Mouse (Mus musculus) frontal cortex, postnatal 10 days (tissue): ENCODE measurements at regions not wholly inside any gene's neighbourhood (a gene's known extent, or its start where the extent isn't known, plus 50 kb on each side); places are given as distances from the start of the nearest gene placed in this dataset.

Experiments used
- DNase-seq, 2 experiments: peaks; one replicate each; pipeline ENCODE4 v3.0.0; 2022; ENCODE audit warnings: low spot score in 2 of 2, mixed read lengths in 1 of 2

GRCm38 (mm10) chr9:122566060-122566459 is 181.1 kb upstream of the Topaz1 start:
- DNase-seq: no peak

- peak; percentile 56 to 70 for DNase-seq
These were observed 178.3 kb upstream of the Topaz1 start for GRCm38 (mm10) chr9:122568691-122569441.

- no peak for DNase-seq
These were observed 177.4 kb upstream of the Topaz1 start for GRCm38 (mm10) chr9:122569511-122570455.

GRCm38 (mm10) chr9:122571001-122571400 is 176.1 kb upstream of the Topaz1 start:
- no peak for DNase-seq

- peak in 1 of 2 experiments; percentile 43 for DNase-seq
These were observed 175.6 kb upstream of the Topaz1 start for GRCm38 (mm10) chr9:122571402-122572059.

GRCm38 (mm10) chr9:122572060-122572835 is 174.9 kb upstream of the Topaz1 start:
- peak; percentile 94 to 95 for DNase-seq

GRCm38 (mm10) chr9:122572836-122573267 is 174.3 kb upstream of the Topaz1 start:
- DNase-seq: no peak

GRCm38 (mm10) chr9:122585228-122585627 is 161.9 kb upstream of the Topaz1 start:
- no peak for DNase-seq

GRCm38 (mm10) chr9:122586421-122586820 is 160.7 kb upstream of the Topaz1 start:
- no peak for DNase-seq

GRCm38 (mm10) chr9:122586986-122587385 is 160.2 kb upstream of the Topaz1 start:
- no peak for DNase-seq

GRCm38 (mm10) chr9:122588246-122588645 is 158.9 kb upstream of the Topaz1 start:
- no peak for DNase-seq

GRCm38 (mm10) chr9:122592820-122593615 is 154.1 kb upstream of the Topaz1 start:
- DNase-seq: no peak

GRCm38 (mm10) chr9:122595120-122595943 is 151.8 kb upstream of the Topaz1 start:
- no peak for DNase-seq

GRCm38 (mm10) chr9:122603106-122603505 is 144.0 kb upstream of the Topaz1 start:
- DNase-seq: no peak

- DNase-seq: no peak
These were observed 137.5 kb upstream of the Topaz1 start for GRCm38 (mm10) chr9:122609616-122610015.

GRCm38 (mm10) chr9:122610918-122611317 is 136.2 kb upstream of the Topaz1 start:
- peak; percentile 46 to 68 for DNase-seq

- DNase-seq: no peak
These were observed 132.4 kb upstream of the Topaz1 start for GRCm38 (mm10) chr9:122614579-122615252.

GRCm38 (mm10) chr9:122615351-122615750 is 131.8 kb upstream of the Topaz1 start:
- no peak for DNase-seq

GRCm38 (mm10) chr9:122617793-122618192 is 129.4 kb upstream of the Topaz1 start:
- DNase-seq: no peak
